Mouse (Mus musculus) embryonic facial prominence, embryonic 15.5 days (tissue): ENCODE measurements around the gene Pde1c. TPM values are rescaled to one million over a fixed set of nuclear protein-coding genes. Genes with fewer than 3 reads are reported as not detected.
A peak's percentile ranks its signal among the peaks of the same experiment; 100 is the strongest.
"Not testable (repeated sequence)": the region's sequence is repeated elsewhere in the genome, so short reads cannot be mapped to it uniquely, and the experiment has no call there.

Source experiments
- ATAC-seq: fragments of 200-750 bp; cut with Nextera tagmentation; 2 replicates; pipeline ENCODE4 v1.8.0; 2017; ENCODE audit warnings: low read depth, moderate TSS enrichment; ENCODE audit not compliant: insufficient number of reproducible peaks, low FRiP score, low TSS enrichment
- H3K27ac ChIP-seq: fragments of 300-500 bp; sonication (generic); replicated peaks from 2 replicates; pipeline ENCODE4 v1.5.1; 2015; ENCODE audit warnings: mild to moderate bottlenecking, inconsistent platforms
- H3K27me3 ChIP-seq: fragments of 300-500 bp; sonication (generic); 2 replicates; pipeline ENCODE4 v1.6.1; 2015; ENCODE audit warnings: inconsistent platforms
- H3K36me3 ChIP-seq: fragments of 300-500 bp; sonication (generic); 2 replicates; pipeline ENCODE4 v1.6.1; 2015; ENCODE audit warnings: mild to moderate bottlenecking, inconsistent platforms
- H3K4me1 ChIP-seq: fragments of 300-500 bp; sonication (generic); 2 replicates; pipeline ENCODE4 v1.6.1; 2015; ENCODE audit warnings: inconsistent platforms
- H3K4me2 ChIP-seq: fragments of 300-500 bp; sonication (generic); replicated peaks from 2 replicates; pipeline ENCODE4 v1.6.1; 2015; ENCODE audit warnings: mild to moderate bottlenecking, inconsistent platforms
- H3K4me3 ChIP-seq: fragments of 300-500 bp; sonication (generic); replicated peaks from 2 replicates; pipeline ENCODE4 v1.5.1; 2015; ENCODE audit warnings: mild to moderate bottlenecking, inconsistent platforms
- H3K9ac ChIP-seq: fragments of 300-500 bp; sonication (generic); 2 replicates; pipeline ENCODE4 v1.6.1; 2015; ENCODE audit warnings: inconsistent platforms
- H3K9me3 ChIP-seq: fragments of 300-500 bp; sonication (generic); replicated peaks from 2 replicates; pipeline ENCODE4 v1.6.1; 2016; ENCODE audit warnings: inconsistent platforms
- WGBS: fragments of 180-500 bp; shearing (Covaris S2); methylation state at CpG from one replicate; pipeline ENCODE4 v1.1.7; 2015; 5-methylcytosine and 5-hydroxymethylcytosine counted together
- polyA plus RNA-seq: library from polyadenylated mRNA; unstranded; fragments of >200 nt; fragmentation: Nextera tagmentation; extraction: Ambion mirVana; gene quantifications from 2 replicates; pipeline ENCODE4 v1.2.1, GENCODE M21; 2015

Pde1c gene
- 3.2 and 4.1 TPM in 2 replicates for polyA plus RNA-seq

DNA sequence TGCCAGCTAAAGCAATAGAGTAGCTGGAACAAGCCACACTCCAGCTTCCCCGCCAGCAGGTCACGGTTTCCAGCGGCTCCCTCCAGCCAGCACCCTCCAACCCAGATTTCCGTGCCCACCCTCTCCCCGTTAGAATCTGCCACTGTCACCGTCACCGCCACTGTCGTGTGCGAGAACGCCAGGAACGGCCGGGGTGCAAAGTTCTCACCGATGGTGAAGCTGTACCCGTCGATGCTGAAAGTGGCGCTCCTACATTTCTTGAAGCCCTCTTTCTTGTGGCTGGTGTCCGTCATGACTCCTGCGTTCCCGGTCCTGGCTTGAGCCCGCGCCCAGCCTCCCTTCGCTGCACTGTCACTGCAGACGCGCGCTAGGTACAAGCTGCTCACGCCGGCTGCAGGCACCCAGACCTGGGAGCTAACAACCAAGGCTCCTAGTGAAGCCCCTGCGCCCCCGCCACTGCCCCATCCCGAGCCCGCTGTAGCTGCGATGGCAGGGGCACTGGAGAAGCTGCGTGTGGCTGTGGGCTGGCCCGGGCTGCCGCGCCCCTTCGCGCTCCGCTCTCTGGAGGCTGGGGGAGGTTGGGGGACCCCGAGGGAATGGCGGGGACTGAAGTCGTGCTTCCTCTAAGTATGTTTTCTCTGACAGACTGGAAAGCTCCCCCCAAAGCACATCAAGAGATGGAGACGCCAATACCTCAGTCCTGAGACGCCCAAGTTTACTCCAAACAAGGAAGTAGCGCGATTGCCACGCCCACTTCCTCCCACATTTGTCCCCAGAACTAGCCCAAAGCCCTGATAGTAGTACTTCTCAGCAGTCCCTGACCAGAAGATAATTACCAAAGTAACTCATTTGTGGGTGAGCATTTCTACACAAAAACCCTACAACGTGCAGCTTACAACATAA, at the start of gene Pde1c:
Gene Pde1c, minus strand, starts transcription at position 634 of the 903 bp plus-strand sequence.
- Histone ChIP-seq H3K4me3 (peak within 1 kb of the TSS; percentile 57), H3K9me3 (no peaks in the 10 kb centered on the region), H3K9ac (peak within 1 kb of the TSS; percentile 12; the same call in 1 of the 2 replicates), H3K27ac (no peak within 1 kb of the TSS), H3K36me3 (no peaks in the 10 kb centered on the region), H3K4me2 (peak within 1 kb of the TSS; percentile 88), H3K4me1 (no peaks in the 10 kb centered on the region), H3K27me3 (peaks cover 7% of the 10 kb centered on the region)
- peak; percentile 57 for ATAC-seq
- under 1% methylated on average over 48 of the region's 48 CpGs for WGBS

DNA sequence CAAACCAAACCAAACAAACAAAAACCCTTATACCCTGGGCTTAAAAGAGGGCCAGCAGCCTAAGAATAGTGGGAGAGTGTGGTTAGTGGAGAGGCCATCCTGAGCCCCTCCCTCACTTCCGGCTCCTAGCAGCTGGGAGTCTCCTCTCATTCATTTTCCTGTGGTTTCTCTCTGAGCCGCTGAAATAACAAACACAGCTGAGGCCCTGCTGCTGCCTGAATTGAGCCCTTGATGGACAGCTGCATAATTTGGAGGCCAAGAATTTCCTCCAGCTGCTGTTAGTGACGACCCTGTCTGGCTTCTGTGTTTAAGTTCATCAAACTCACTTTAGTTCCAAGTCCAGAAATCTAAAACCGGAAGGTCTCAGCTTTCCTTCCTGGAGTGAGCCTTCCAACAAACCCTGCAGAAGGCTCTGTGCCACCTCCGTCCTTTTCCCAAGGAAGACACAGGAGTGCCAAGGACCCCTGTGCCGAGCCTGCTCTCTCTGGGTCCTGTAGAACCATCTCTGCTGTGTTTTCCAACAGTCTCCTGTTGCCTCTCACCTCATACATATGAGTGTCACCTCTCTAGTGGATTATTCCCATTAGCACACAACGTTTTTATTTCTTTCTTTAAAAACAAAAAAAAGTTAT, 48.2 kb upstream of the Pde1c start:
- H3K36me3 ChIP-seq: no peaks in the 10 kb centered on the region
- no peak overlapping the region; the same call in 1 of the 2 replicates for H3K4me2 ChIP-seq
- ATAC-seq: peak; percentile 86
- no peak overlapping the region for H3K9ac ChIP-seq
- 10% methylated on average over 7 of the region's 7 CpGs for WGBS
- no peak overlapping the region for H3K4me3 ChIP-seq
- H3K27me3 ChIP-seq: no peaks in the 10 kb centered on the region
- H3K4me1 ChIP-seq: peaks cover 11% of the 10 kb centered on the region
- H3K9me3 ChIP-seq: no peaks in the 10 kb centered on the region
- H3K27ac ChIP-seq: peak overlapping the region; percentile 45

DNA sequence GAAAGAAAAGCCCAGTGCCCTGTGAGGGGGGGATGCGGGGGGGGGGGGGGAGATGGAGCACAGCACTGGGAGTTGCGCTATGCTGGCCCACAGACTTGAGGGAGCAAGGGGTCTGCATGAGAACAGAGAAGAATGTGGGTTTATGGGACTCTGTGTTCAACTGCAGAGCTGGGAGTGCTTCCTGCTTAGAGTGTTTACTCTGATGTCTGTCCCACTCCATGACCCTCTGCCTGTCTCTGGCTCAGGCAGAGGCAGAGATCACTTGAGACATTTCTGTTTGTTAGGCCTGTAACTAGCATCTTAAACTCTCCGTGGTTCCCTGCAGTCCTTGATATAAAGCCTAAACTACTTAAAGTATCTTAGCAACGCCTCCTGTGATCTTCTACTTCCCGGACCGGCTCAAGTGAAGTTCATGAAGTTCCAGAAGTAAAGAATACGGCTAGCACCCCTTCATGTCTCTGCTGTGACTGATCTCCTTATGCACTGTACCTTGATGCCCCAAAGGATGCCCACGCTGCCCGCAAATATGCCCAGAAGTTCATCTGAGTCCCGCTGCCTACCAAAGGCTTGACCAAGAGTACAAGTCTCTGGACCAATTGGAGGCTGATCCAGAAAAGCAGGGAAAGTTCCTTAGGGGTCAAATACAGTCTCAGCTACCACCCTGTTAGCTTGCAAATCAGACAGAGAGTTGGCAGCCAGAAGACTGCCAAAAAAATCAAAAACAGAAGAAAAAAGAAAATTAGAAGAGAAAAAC, 47.5 kb upstream of the Pde1c start:
- Histone ChIP-seq H3K36me3 (no peaks in the 10 kb centered on the region), H3K4me3 (no peak overlapping the region), H3K27ac (peak overlapping the region; percentile 45; the same call in 1 of the 2 replicates), H3K4me1 (peaks cover 11% of the 10 kb centered on the region), H3K27me3 (no peaks in the 10 kb centered on the region), H3K9me3 (no peaks in the 10 kb centered on the region), H3K9ac (no peak overlapping the region), H3K4me2 (no peak overlapping the region)
- ATAC-seq: no peak
- WGBS: 65% methylated on average over 9 of the region's 10 CpGs

DNA sequence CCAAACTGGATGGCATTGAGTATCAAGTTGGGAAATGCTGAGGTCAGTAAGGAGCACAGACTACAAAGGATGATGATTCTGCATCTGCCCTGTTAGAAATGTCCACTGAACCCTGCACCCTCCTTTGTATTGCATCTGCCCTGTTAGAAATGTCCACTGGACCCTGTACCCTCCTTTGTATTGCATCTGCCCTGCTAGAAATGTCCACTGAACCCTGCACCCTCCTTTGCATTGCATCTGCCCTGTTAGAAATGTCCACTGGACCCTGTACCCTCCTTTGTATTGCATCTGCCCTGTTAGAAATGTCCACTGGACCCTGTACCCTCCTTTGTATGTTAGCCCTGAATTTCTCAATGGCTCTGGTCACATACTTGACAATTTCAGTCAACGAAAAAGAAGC, 40.6 kb upstream of the Pde1c start:
- H3K27ac ChIP-seq, H3K9ac ChIP-seq, H3K4me2 ChIP-seq, H3K36me3 ChIP-seq, H3K4me3 ChIP-seq, ATAC-seq, H3K27me3 ChIP-seq, H3K9me3 ChIP-seq, H3K4me1 ChIP-seq: not testable (repeated sequence)
- WGBS: 70% methylated on average over 1 of the region's 1 CpGs

DNA sequence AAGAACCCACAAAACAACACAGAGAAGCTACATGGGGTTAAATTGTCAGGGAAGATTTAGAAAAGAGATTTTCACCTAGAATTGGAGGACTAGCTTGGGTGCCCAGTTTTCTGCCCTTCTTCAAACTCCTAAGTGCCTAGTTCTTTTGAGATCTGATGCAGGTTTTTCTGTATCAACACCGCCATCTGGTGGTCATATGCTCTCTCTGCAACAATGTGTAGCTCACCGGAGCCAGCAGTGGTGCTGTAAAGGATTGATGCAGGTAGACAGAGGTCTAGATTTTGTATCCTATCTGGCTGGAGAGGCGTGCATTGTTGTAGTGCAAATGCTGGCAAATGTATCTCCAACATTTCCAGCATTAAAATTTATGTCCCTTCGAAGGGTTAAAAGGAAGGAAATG, 39.4 kb upstream of the Pde1c start:
- Histone ChIP-seq H3K27me3 (0 out of 2 replicates have a peak, but pooled peaks cover 3% of the 10 kb centered on the region), H3K27ac (no peak overlapping the region), H3K4me2 (no peak overlapping the region), H3K9ac (no peak overlapping the region), H3K36me3 (no peaks in the 10 kb centered on the region), H3K9me3 (no peaks in the 10 kb centered on the region), H3K4me3 (no peak overlapping the region), H3K4me1 (no peaks in the 10 kb centered on the region)
- WGBS: 5% methylated on average over 4 of the region's 4 CpGs
- ATAC-seq: no peak

DNA sequence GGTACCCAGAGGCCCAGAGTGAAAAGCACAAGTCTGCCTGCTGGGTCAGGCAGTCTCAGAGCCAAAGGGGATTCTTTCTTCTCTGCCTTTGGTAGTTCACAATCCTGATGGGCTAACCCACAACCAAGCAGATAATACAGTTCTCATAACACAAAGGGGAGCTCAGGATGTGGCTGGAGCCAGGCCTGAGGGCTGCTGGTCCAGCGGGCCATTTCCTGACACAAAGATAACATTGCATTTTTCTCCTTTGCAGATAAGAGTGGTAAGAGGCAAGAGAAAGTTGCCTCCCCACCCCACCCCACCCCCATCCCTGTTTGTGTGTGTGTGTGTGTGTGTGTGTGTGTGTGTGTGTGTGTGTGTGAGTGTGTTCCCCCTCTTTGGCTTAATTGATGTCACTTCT, 10.7 kb upstream of the Pde1c start:
- H3K27ac ChIP-seq: no peak overlapping the region

DNA sequence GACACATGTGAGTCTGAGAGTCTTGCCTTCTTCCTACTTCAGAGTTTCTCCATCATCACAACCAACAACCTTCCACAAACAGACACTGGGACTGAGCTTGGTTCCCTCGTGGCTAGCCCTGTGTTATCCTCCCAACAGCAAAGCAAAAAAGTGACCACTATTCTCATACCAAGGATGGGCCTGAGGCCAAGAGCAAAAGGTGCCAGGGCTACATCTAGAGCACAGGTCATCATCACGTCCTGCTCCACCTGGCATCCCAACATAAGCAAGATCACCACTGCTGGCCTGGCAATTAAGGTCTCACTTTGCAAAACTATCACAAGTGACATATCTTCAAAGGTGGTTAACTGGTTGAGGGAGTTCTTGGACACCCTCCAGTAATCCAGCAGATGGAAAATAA, 8.0 kb downstream of the Pde1c start:
- H3K27ac ChIP-seq: no peak overlapping the region
- no peaks in the 10 kb centered on the region for H3K9me3 ChIP-seq
- H3K9ac ChIP-seq: no peak overlapping the region
- no peak overlapping the region for H3K4me2 ChIP-seq
- no peak for ATAC-seq
- 67% methylated on average over 2 of the region's 2 CpGs for WGBS
- no peaks in the 10 kb centered on the region for H3K27me3 ChIP-seq
- H3K4me1 ChIP-seq: peaks cover 6% of the 10 kb centered on the region; the same call in 1 of the 2 replicates
- H3K36me3 ChIP-seq: no peaks in the 10 kb centered on the region
- H3K4me3 ChIP-seq: no peak overlapping the region

More for the DNA sequence above, 10.7 kb upstream of the Pde1c start:
- no peak for ATAC-seq
- no peak overlapping the region for H3K4me2 ChIP-seq
- no peak overlapping the region for H3K9ac ChIP-seq
- WGBS: 44% methylated on average over 1 of the region's 1 CpGs
- no peak overlapping the region for H3K4me3 ChIP-seq
- no peaks in the 10 kb centered on the region for H3K9me3 ChIP-seq
- H3K36me3 ChIP-seq: no peaks in the 10 kb centered on the region
- H3K27me3 ChIP-seq: no peaks in the 10 kb centered on the region
- H3K4me1 ChIP-seq: no peaks in the 10 kb centered on the region

DNA sequence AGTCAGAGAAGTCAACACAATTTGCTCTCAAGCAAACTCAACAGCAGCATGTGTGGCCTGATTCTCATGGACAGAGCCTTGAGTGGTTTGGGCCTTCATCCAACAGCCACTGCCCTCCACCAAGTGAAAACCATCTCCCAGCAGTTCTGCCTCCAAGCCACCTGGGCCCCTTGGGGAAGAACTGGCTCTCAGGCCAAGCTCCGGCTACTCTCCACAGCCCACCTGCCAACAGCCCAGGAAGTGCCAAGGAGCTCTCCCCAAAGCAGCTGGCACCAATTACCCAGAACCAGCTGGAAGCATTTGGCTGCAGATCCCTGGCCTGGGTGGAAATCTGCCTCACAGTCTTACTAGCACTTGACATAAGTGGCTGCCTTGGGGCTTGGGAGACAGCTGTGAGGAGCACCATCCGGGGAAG, 8.4 kb downstream of the Pde1c start:
- ATAC-seq: peak; percentile 65
- Histone ChIP-seq H3K4me1 (peaks cover 6% of the 10 kb centered on the region; the same call in 1 of the 2 replicates), H3K4me3 (no peak overlapping the region), H3K27me3 (no peaks in the 10 kb centered on the region), H3K36me3 (no peaks in the 10 kb centered on the region), H3K9ac (no peak overlapping the region), H3K4me2 (no peak overlapping the region), H3K9me3 (no peaks in the 10 kb centered on the region), H3K27ac (no peak overlapping the region)
- 35% methylated on average over 2 of the region's 2 CpGs for WGBS

DNA sequence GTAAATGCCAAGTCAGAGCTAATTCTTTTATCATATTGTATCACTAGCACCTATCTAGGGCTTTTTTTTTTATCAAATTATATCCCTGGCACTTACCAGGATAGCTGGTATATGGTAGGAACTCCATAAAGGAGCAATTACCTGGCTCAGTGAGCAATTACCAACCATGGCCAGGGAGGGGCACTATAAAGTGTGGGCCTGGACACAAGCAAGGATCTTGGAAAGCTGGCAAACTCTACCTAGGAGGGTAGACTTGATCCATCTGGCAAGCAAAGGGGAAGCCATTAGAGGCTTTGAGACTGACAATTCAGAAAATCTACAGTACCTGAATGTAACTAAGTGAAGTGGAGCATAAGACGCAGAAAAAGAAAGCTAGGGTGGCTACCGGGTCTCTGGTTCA, 10.2 kb downstream of the Pde1c start:
- Histone ChIP-seq H3K9ac (no peak overlapping the region), H3K27ac (no peak overlapping the region), H3K27me3 (no peaks in the 10 kb centered on the region), H3K36me3 (no peaks in the 10 kb centered on the region), H3K4me1 (peaks cover 6% of the 10 kb centered on the region; the same call in 1 of the 2 replicates), H3K4me3 (no peak overlapping the region), H3K9me3 (no peaks in the 10 kb centered on the region), H3K4me2 (no peak overlapping the region)
- ATAC-seq: no peak
- WGBS: 80% methylated on average over 2 of the region's 2 CpGs

DNA sequence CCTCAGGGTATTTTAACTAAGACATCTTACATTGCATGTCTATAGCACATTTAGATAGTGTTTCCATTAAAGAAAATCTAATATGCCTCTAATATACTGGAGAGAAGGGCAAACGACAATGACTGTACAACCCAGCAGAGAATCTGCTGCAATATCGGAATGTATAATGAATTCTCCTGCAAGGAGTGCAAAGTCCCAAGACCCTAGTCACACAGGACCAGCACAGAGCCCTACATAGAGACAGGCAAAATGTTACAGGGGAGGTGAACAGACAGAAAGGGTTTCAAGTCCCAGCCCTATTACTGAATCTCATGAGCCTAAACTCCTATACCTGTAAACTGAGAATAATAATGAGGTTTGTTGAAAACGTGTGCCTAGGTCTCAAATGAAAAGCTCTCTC, 13.1 kb downstream of the Pde1c start:
- peaks cover 5% of the 10 kb centered on the region; the same call in 1 of the 2 replicates for H3K4me1 ChIP-seq

DNA sequence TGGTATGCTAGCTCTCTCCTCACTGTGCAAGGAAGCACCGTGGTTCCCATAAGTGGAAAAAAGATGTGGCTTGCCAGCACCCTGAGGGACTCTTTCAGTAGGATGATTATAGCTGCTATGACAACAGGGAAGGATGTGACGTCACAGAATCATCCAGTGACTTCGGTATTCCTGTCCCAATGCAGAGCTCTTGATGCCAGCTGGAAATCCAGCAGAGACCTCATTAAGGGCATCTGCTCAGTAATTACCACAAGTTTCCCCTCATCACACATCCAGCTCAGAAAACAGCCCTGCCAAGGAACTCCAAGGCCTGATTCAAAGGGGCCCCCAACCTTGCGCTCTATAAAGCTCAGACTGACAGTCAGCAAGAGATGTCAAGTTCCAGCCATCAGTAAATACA, 13.5 kb downstream of the Pde1c start:
- H3K9ac ChIP-seq: no peak overlapping the region
- H3K4me3 ChIP-seq: no peak overlapping the region
- H3K9me3 ChIP-seq: no peaks in the 10 kb centered on the region
- ATAC-seq: peak; percentile 67; the same call in 1 of the 2 replicates
- 0 out of 2 replicates have a peak, but pooled peaks cover under 1% of the 10 kb centered on the region for H3K4me1 ChIP-seq
- 37% methylated on average over 4 of the region's 4 CpGs for WGBS
- H3K27ac ChIP-seq: no peak overlapping the region
- H3K4me2 ChIP-seq: no peak overlapping the region
- no peaks in the 10 kb centered on the region for H3K27me3 ChIP-seq
- no peaks in the 10 kb centered on the region for H3K36me3 ChIP-seq

More for the DNA sequence above, 13.1 kb downstream of the Pde1c start:
- Histone ChIP-seq H3K27me3 (no peaks in the 10 kb centered on the region), H3K9ac (no peak overlapping the region), H3K36me3 (no peaks in the 10 kb centered on the region), H3K9me3 (no peaks in the 10 kb centered on the region), H3K27ac (no peak overlapping the region), H3K4me2 (no peak overlapping the region), H3K4me3 (no peak overlapping the region)
- 71% methylated on average over 3 of the region's 3 CpGs for WGBS
- no peak for ATAC-seq
